ENCODE assay signal across 18 mouse cellular contexts in genomic region chr15:102955007-102955382, GRCm38 (mm10). TPM values are rescaled to one million over a fixed set of nuclear protein-coding genes. Genes with fewer than 3 reads are reported as not detected.
DNase-seq lines count a peak whose midpoint lies in the region; ATAC-seq and TF ChIP-seq lines count a peak whose summit lies in the region.
"Had no signal": no experiment of that assay in that cellular context is flagged by ENCODE, and none has a peak within 500 bp of the region (broad histone marks: within the 10 kb centered on the region; RNA-seq: fewer than 3 reads in every experiment).

No protein-coding gene starts in this region.

- H3K27ac ChIP-seq in kidney, embryonic 14.5 days (ENCODE audit: low read depth, low read length): peak overlapping the region; percentile 90
- H3K27ac ChIP-seq in ES-Bruce4 (ENCODE audit: insufficient read depth, low read length): no peak overlapping the region
- no peak overlapping the region for H3K27ac ChIP-seq in embryonic fibroblast, embryonic 13.5 days (ENCODE audit: insufficient read depth, low read length)
- H3K27ac ChIP-seq in neural tube, embryonic 12.5 days: peak overlapping the region; percentile 50
- H3K27ac ChIP-seq: hindbrain, postnatal 0 days; lung, embryonic 15.5 days had no signal

- peak overlapping the region; percentile 59 for H3K4me3 ChIP-seq in kidney, embryonic 14.5 days (ENCODE audit: low read length)
- peak overlapping the region; percentile 45; the same call in 1 of the 2 replicates for H3K4me3 ChIP-seq in ES-Bruce4 (ENCODE audit: low read depth, low read length)
- peak overlapping the region; percentile 21; the same call in 1 of the 2 replicates for H3K4me3 ChIP-seq in embryonic fibroblast, embryonic 13.5 days (ENCODE audit: insufficient read depth, low read length)
- peak overlapping the region; percentile 45 for H3K4me3 ChIP-seq in neural tube, embryonic 12.5 days
- H3K4me3 ChIP-seq: lung, embryonic 15.5 days had no signal

- peak overlapping the region; percentile 80 for H3K9ac ChIP-seq in kidney, embryonic 14.5 days (ENCODE audit: low read depth, low read length)
- peak overlapping the region; percentile 24; the same call in 1 of the 2 replicates for H3K9ac ChIP-seq in ES-Bruce4 (ENCODE audit: low read depth, poor library complexity, severe bottlenecking)
- peak overlapping the region; percentile 69 for H3K9ac ChIP-seq in neural tube, embryonic 12.5 days
- H3K9ac ChIP-seq: lung, embryonic 15.5 days had no signal

- H3K36me3 ChIP-seq in kidney, embryonic 14.5 days (ENCODE audit: control insufficient read depth, insufficient read depth, low read length): no peaks in the 10 kb centered on the region
- H3K36me3 ChIP-seq in ES-Bruce4 (ENCODE audit: control insufficient read depth, insufficient read depth, low read length, poor library complexity, severe bottlenecking): no peaks in the 10 kb centered on the region
- no peaks in the 10 kb centered on the region for H3K36me3 ChIP-seq in neural tube, embryonic 12.5 days
- H3K36me3 ChIP-seq: lung, embryonic 15.5 days had no signal

- peaks cover 33% of the 10 kb centered on the region for H3K27me3 ChIP-seq in kidney, embryonic 14.5 days (ENCODE audit: control insufficient read depth, insufficient read depth, low read length)
- H3K27me3 ChIP-seq in ES-Bruce4 (ENCODE audit: control insufficient read depth, insufficient read depth, low read length, poor library complexity, severe bottlenecking): peaks cover 73% of the 10 kb centered on the region
- peaks cover 93% of the 10 kb centered on the region for H3K27me3 ChIP-seq in neural tube, embryonic 12.5 days (replicated peaks)

- no peaks in the 10 kb centered on the region for H3K9me3 ChIP-seq in kidney, embryonic 14.5 days (ENCODE audit: control insufficient read depth, low read length)
- no peaks in the 10 kb centered on the region for H3K9me3 ChIP-seq in ES-Bruce4 (replicated peaks; ENCODE audit: control insufficient read depth, insufficient read depth, low read length, poor library complexity, severe bottlenecking)
- H3K9me3 ChIP-seq in neural tube, embryonic 12.5 days: no peaks in the 10 kb centered on the region
- H3K9me3 ChIP-seq: lung, embryonic 15.5 days had no signal

- ATAC-seq in kidney, embryonic 14.5 days (ENCODE audit: low FRiP score, low TSS enrichment): peak; percentile 26; the same call in 1 of the 2 replicates
- no peak; the same call in 1 of the 2 replicates for ATAC-seq in neural tube, embryonic 12.5 days (ENCODE audit: low FRiP score, low read depth)
- ATAC-seq: forebrain, embryonic 14.5 days; hindbrain, postnatal 0 days had no signal

- TF ChIP-seq POLR2A in ES-Bruce4 (IDR thresholded peaks at IDR 0.05; ENCODE audit: insufficient read depth, low read length): no peak
- no peak for TF ChIP-seq POLR2A in embryonic fibroblast, embryonic 13.5 days (IDR thresholded peaks at IDR 0.05; ENCODE audit: low read depth, low read length)

- H3K4me1 ChIP-seq in kidney, embryonic 14.5 days (ENCODE audit: control insufficient read depth, insufficient read depth, low read length): peaks cover 25% of the 10 kb centered on the region
- H3K4me1 ChIP-seq in ES-Bruce4 (ENCODE audit: control insufficient read depth, insufficient read depth, low read length): no peaks in the 10 kb centered on the region
- H3K4me1 ChIP-seq in embryonic fibroblast, embryonic 13.5 days (ENCODE audit: control insufficient read depth, insufficient read depth, low read length): no peaks in the 10 kb centered on the region
- no peaks in the 10 kb centered on the region for H3K4me1 ChIP-seq in neural tube, embryonic 12.5 days
- H3K4me1 ChIP-seq: lung, embryonic 15.5 days had no signal

- TF ChIP-seq EP300 in ES-Bruce4 (IDR thresholded peaks at IDR 0.05; ENCODE audit: insufficient read depth, low read depth, low read length): no peak

- no peak for TF ChIP-seq CTCF in ES-Bruce4 (IDR thresholded peaks at IDR 0.05; ENCODE audit: low read depth, low read length)
- no peak for TF ChIP-seq CTCF in embryonic fibroblast, embryonic 13.5 days (IDR thresholded peaks at IDR 0.05; ENCODE audit: borderline replicate concordance, insufficient read depth, low read length)

- H3K4me2 ChIP-seq in kidney, embryonic 14.5 days (replicated peaks; ENCODE audit: low read depth, low read length): peak overlapping the region; percentile 63
- peak overlapping the region; percentile 50 for H3K4me2 ChIP-seq in neural tube, embryonic 12.5 days (replicated peaks)
- H3K4me2 ChIP-seq: liver, embryonic 11.5 days; lung, embryonic 15.5 days had no signal

- DNase-seq in kidney, postnatal 10 days: no peak
- no peak for DNase-seq in spleen, postnatal 4 days (ENCODE audit: low spot score in 2 of 2)
- no peak for DNase-seq in cerebellum, adult 9-11 months
- DNase-seq: adrenal gland, adult 2 months; cerebellum, adult 11-12 months; heart, postnatal 14 days; thymus, postnatal 25 days had no signal

- WGBS in kidney, embryonic 14.5 days: 2% methylated on average over 28 of the region's 28 CpGs
- under 1% methylated on average over 28 of the region's 28 CpGs for WGBS in neural tube, embryonic 12.5 days

RNA-seq across cellular contexts. Expression of gene Hoxc11, which starts 0.8 kb away (rescaled TPM):
- 2.9 and 4.4 TPM in 2 replicates for polyA plus RNA-seq in kidney, embryonic 14.5 days (2014; fragmentation: Nextera tagmentation; extraction: Ambion mirVana)
- polyA plus RNA-seq in ES-Bruce4 (2011; ENCODE audit: insufficient read depth, insufficient read length, low read depth, missing spikeins): not detected in 2 replicates
- 0.40 and 1.2 TPM in 2 replicates for polyA plus RNA-seq in embryonic fibroblast, embryonic 13.5 days (2011; ENCODE audit: insufficient read length, low read depth, missing spikeins)
- polyA plus RNA-seq in neural tube, embryonic 12.5 days (2016; fragmentation: Nextera tagmentation; extraction: Ambion mirVana): 4.3 and 5.7 TPM in 2 replicates
- polyA plus RNA-seq: adrenal gland, adult 2 months; brain, embryonic 14.5 days; forebrain, embryonic 14.5 days; hindbrain, postnatal 0 days; liver, embryonic 11.5 days; lung, embryonic 15.5 days; midbrain, postnatal 0 days; spleen, adult 2 months had no signal

RNA-seq across cellular contexts. Expression of gene Hoxc10, which starts 11.6 kb away (rescaled TPM):
- polyA plus RNA-seq in kidney, embryonic 14.5 days (2014; fragmentation: Nextera tagmentation; extraction: Ambion mirVana): 62.9 and 64.5 TPM in 2 replicates
- polyA plus RNA-seq in ES-Bruce4 (2011; ENCODE audit: insufficient read depth, insufficient read length, low read depth, missing spikeins): not detected in 2 replicates
- polyA plus RNA-seq in embryonic fibroblast, embryonic 13.5 days (2011; ENCODE audit: insufficient read length, low read depth, missing spikeins): 7.3 and 16.6 TPM in 2 replicates
- polyA plus RNA-seq in neural tube, embryonic 12.5 days (2016; fragmentation: Nextera tagmentation; extraction: Ambion mirVana): 62.1 and 77.3 TPM in 2 replicates
- polyA plus RNA-seq: adrenal gland, adult 2 months; brain, embryonic 14.5 days; forebrain, embryonic 14.5 days; hindbrain, postnatal 0 days; lung, embryonic 15.5 days; midbrain, postnatal 0 days; spleen, adult 2 months had no signal

RNA-seq across cellular contexts. Expression of gene Hoxc5, which starts 12.2 kb away (rescaled TPM):
- 5.1 and 5.8 TPM in 2 replicates for polyA plus RNA-seq in kidney, embryonic 14.5 days (2014; fragmentation: Nextera tagmentation; extraction: Ambion mirVana)
- polyA plus RNA-seq in ES-Bruce4 (2011; ENCODE audit: insufficient read depth, insufficient read length, low read depth, missing spikeins): not detected in 2 replicates
- polyA plus RNA-seq in embryonic fibroblast, embryonic 13.5 days (2011; ENCODE audit: insufficient read length, low read depth, missing spikeins): 7.6 and 11.0 TPM in 2 replicates
- polyA plus RNA-seq in neural tube, embryonic 12.5 days (2016; fragmentation: Nextera tagmentation; extraction: Ambion mirVana): 32.1 and 35.5 TPM in 2 replicates
- polyA plus RNA-seq: forebrain, embryonic 14.5 days; midbrain, postnatal 0 days had no signal

RNA-seq across cellular contexts. Expression of gene Hoxc12, which starts 18.4 kb away (rescaled TPM):
- not detected in 2 replicates for polyA plus RNA-seq in kidney, embryonic 14.5 days (2014; fragmentation: Nextera tagmentation; extraction: Ambion mirVana)
- not detected in 2 replicates for polyA plus RNA-seq in ES-Bruce4 (2011; ENCODE audit: insufficient read depth, insufficient read length, low read depth, missing spikeins)
- polyA plus RNA-seq in embryonic fibroblast, embryonic 13.5 days (2011; ENCODE audit: insufficient read length, low read depth, missing spikeins): not detected in 2 replicates
- 8.1 and 14.2 TPM in 2 replicates for polyA plus RNA-seq in neural tube, embryonic 12.5 days (2016; fragmentation: Nextera tagmentation; extraction: Ambion mirVana)
- polyA plus RNA-seq: adrenal gland, adult 2 months; brain, embryonic 14.5 days; forebrain, embryonic 14.5 days; hindbrain, postnatal 0 days; liver, embryonic 11.5 days; lung, embryonic 15.5 days; midbrain, postnatal 0 days; spleen, adult 2 months had no signal

RNA-seq across cellular contexts. Expression of gene Hoxc9, which starts 21.2 kb away (rescaled TPM):
- 10.3 and 10.7 TPM in 2 replicates for polyA plus RNA-seq in kidney, embryonic 14.5 days (2014; fragmentation: Nextera tagmentation; extraction: Ambion mirVana)
- polyA plus RNA-seq in ES-Bruce4 (2011; ENCODE audit: insufficient read depth, insufficient read length, low read depth, missing spikeins): not detected in 2 replicates
- 4.9 and 6.2 TPM in 2 replicates for polyA plus RNA-seq in embryonic fibroblast, embryonic 13.5 days (2011; ENCODE audit: insufficient read length, low read depth, missing spikeins)
- 45.2 and 47.4 TPM in 2 replicates for polyA plus RNA-seq in neural tube, embryonic 12.5 days (2016; fragmentation: Nextera tagmentation; extraction: Ambion mirVana)
- polyA plus RNA-seq: brain, embryonic 14.5 days; forebrain, embryonic 14.5 days; hindbrain, postnatal 0 days; lung, embryonic 15.5 days; midbrain, postnatal 0 days; spleen, adult 2 months had no signal

Comparison
In these comparisons a context has a peak if more than half of its experiments do, and no peak if none do; other contexts are left out.
1. H3K27ac ChIP-seq: peak in kidney, embryonic 14.5 days (single experiment) and neural tube, embryonic 12.5 days (single experiment); none in ES-Bruce4 (single experiment) and embryonic fibroblast, embryonic 13.5 days (single experiment).
2. H3K9ac ChIP-seq: peak in every context shown above with its lines; median percentile 80 in kidney, embryonic 14.5 days; 69 in neural tube, embryonic 12.5 days; 24 in ES-Bruce4.
3. Peak in every context shown above with its lines, with median percentiles within 50 percentile points of each other: H3K4me3 ChIP-seq.